ENCODE assay signal across 8 mouse cellular contexts in genomic region chr19:6839615-6840474, GRCm38 (mm10). TPM values are rescaled to one million over a fixed set of nuclear protein-coding genes. Genes with fewer than 3 reads are reported as not detected.
DNase-seq lines count a peak whose midpoint lies in the region; ATAC-seq and TF ChIP-seq lines count a peak whose summit lies in the region.

No protein-coding gene starts in this region.

- DNase-seq in heart, adult 18-20 months, result peak; percentile 30 to 44
- no peak for DNase-seq in heart, postnatal 25 days (ENCODE audit: low spot score)
- DNase-seq in R1 (ENCODE audit: low read depth, low spot score) (peak; percentile 70), liver (peak; percentile 57)
- peak; percentile 32 for DNase-seq in urinary bladder, postnatal 25 days (ENCODE audit: low spot score)

- H3K79me2 ChIP-seq in myocyte (ENCODE audit: control insufficient read depth, insufficient read depth), result peaks cover 9% of the 10 kb centered on the region

- TF ChIP-seq POLR2A in myocyte (IDR thresholded peaks at IDR 0.05; ENCODE audit: insufficient read length, low read depth), result no peak

- H3K27me3 ChIP-seq in embryonic facial prominence, embryonic 15.5 days, result peaks cover 5% of the 10 kb centered on the region
- peaks cover 3% of the 10 kb centered on the region for H3K27me3 ChIP-seq in hindbrain, embryonic 16.5 days (replicated peaks; ENCODE audit: control insufficient read depth, insufficient read depth, low read length)
- no peaks in the 10 kb centered on the region for H3K27me3 ChIP-seq in myocyte (ENCODE audit: control insufficient read depth, insufficient read depth, insufficient read length)

- peaks cover 20% of the 10 kb centered on the region for H3K4me1 ChIP-seq in embryonic facial prominence, embryonic 15.5 days
- H3K4me1 ChIP-seq in hindbrain, embryonic 16.5 days (ENCODE audit: control insufficient read depth, insufficient read depth, low read depth, low read length), result peaks cover 11% of the 10 kb centered on the region

- H3K36me3 ChIP-seq in embryonic facial prominence, embryonic 15.5 days, result peaks cover 34% of the 10 kb centered on the region
- 0 out of 2 replicates have a peak, but pooled peaks cover 2% of the 10 kb centered on the region for H3K36me3 ChIP-seq in hindbrain, embryonic 16.5 days (ENCODE audit: control insufficient read depth, insufficient read depth, low read length)
- peaks cover 8% of the 10 kb centered on the region for H3K36me3 ChIP-seq in myocyte (ENCODE audit: control insufficient read depth, insufficient read depth)

- ATAC-seq in embryonic facial prominence, embryonic 15.5 days (ENCODE audit: insufficient number of reproducible peaks, low FRiP score, low TSS enrichment, low read depth), result peak; percentile 40; the same call in 1 of the 2 replicates
- ATAC-seq in hindbrain, embryonic 16.5 days, result peak; percentile 71

- peak overlapping the region; percentile 94 for H3K4me2 ChIP-seq in embryonic facial prominence, embryonic 15.5 days (replicated peaks)
- H3K4me2 ChIP-seq in hindbrain, embryonic 16.5 days (ENCODE audit: low read length), result peak overlapping the region; percentile 98
- peak overlapping the region; percentile 86 for H3K4me2 ChIP-seq in myocyte (ENCODE audit: low read depth)

- peak overlapping the region; percentile 24 for H3K27ac ChIP-seq in embryonic facial prominence, embryonic 15.5 days (replicated peaks)
- H3K27ac ChIP-seq in hindbrain, embryonic 16.5 days (ENCODE audit: low read depth, low read length), result peak overlapping the region; percentile 24; the same call in 1 of the 2 replicates

- H3K9me3 ChIP-seq in embryonic facial prominence, embryonic 15.5 days (replicated peaks), result no peaks in the 10 kb centered on the region
- H3K9me3 ChIP-seq in hindbrain, embryonic 16.5 days (ENCODE audit: control insufficient read depth, low read length), result no peaks in the 10 kb centered on the region

- 1% methylated on average over 46 of the region's 46 CpGs for WGBS in embryonic facial prominence, embryonic 15.5 days
- under 1% methylated on average over 42 of the region's 46 CpGs for WGBS in hindbrain, embryonic 16.5 days

- intact Hi-C loops in heart, postnatal 25 days (cut with DNase I), result loop anchor here (5.0 kb wide), 1 partner anchor 67 kb away; the partner anchor contains the start of gene Trmt112

- H3ac ChIP-seq in myocyte (ENCODE audit: control insufficient read depth, insufficient read length), result peak overlapping the region; percentile 23

- H3K4me3 ChIP-seq in embryonic facial prominence, embryonic 15.5 days (replicated peaks), result peak overlapping the region; percentile 72
- H3K4me3 ChIP-seq in hindbrain, embryonic 16.5 days (ENCODE audit: low read length), result peak overlapping the region; percentile 62
- peak overlapping the region; percentile 81 for H3K4me3 ChIP-seq in myocyte

- peak overlapping the region; percentile 63 for H3K9ac ChIP-seq in embryonic facial prominence, embryonic 15.5 days
- H3K9ac ChIP-seq in hindbrain, embryonic 16.5 days (ENCODE audit: low read depth, low read length), result peak overlapping the region; percentile 73

TF ChIP-seq in myocyte, 11 proteins besides CTCF, POLR2A, EP300 and RAD21:
- TF ChIP-seq CEBPB (IDR thresholded peaks at IDR 0.05; ENCODE audit: insufficient read depth, poor library complexity, severe bottlenecking), result no peak
- TF ChIP-seq MAX (IDR thresholded peaks at IDR 0.05; ENCODE audit: low read depth), result no peak
- no peak for TF ChIP-seq TCF12 (IDR thresholded peaks at IDR 0.05; ENCODE audit: insufficient read depth, poor library complexity, severe bottlenecking)
- TF ChIP-seq REST (IDR thresholded peaks at IDR 0.05; ENCODE audit: insufficient read depth, insufficient read length), result no peak
- TF ChIP-seq MYOG (IDR thresholded peaks at IDR 0.05; ENCODE audit: control insufficient read depth in 1 of 3, insufficient read depth in 1 of 3, insufficient read length in 2 of 3, low read depth in 2 of 3), result no peak
- TF ChIP-seq TCF3 (IDR thresholded peaks at IDR 0.05; ENCODE audit: insufficient read length, low read depth), result no peak
- no peak for TF ChIP-seq SRF (IDR thresholded peaks at IDR 0.05; ENCODE audit: control insufficient read depth, insufficient read length, low read depth)
- no peak for TF ChIP-seq E2F4 (IDR thresholded peaks at IDR 0.05; ENCODE audit: insufficient read depth)
- TF ChIP-seq POLR2AphosphoS2 (IDR thresholded peaks at IDR 0.05; ENCODE audit: insufficient read length, low read depth), result no peak
- no peak for TF ChIP-seq USF1 (IDR thresholded peaks at IDR 0.05; ENCODE audit: low read depth)

RNA-seq across cellular contexts. Expression of gene Rps6ka4, which starts 0.6 kb away (rescaled TPM):
- 10 to 100 TPM; 17.0 to 17.3 TPM for total RNA-seq in heart, adult 18-20 months (2021)
- 10 to 100 TPM; 17.2 to 19.0 TPM for total RNA-seq in heart, postnatal 25 days (2021)
- 32.0 and 34.2 TPM in 2 replicates for polyA plus RNA-seq in embryonic facial prominence, embryonic 15.5 days (2015; fragmentation: Nextera tagmentation; extraction: Ambion mirVana)
- 17.3 and 17.4 TPM in 2 replicates for polyA plus RNA-seq in hindbrain, embryonic 16.5 days (2015; fragmentation: Nextera tagmentation; extraction: Ambion mirVana)
- polyA plus RNA-seq in myocyte (2012; fragmentation: generic; extraction: Trizol), result 47.6 TPM

RNA-seq across cellular contexts. Expression of gene Ccdc88b, which starts 18.2 kb away (rescaled TPM):
- total RNA-seq in heart, adult 18-20 months (2021), result 1 to 10 TPM in 1 of 2 experiments, under 1 TPM in 1; 0.79 to 2.2 TPM
- under 1 TPM; 0.55 to 0.73 TPM for total RNA-seq in heart, postnatal 25 days (2021)
- 0.80 and 1.8 TPM in 2 replicates for polyA plus RNA-seq in embryonic facial prominence, embryonic 15.5 days (2015; fragmentation: Nextera tagmentation; extraction: Ambion mirVana)
- 0.80 and 0.85 TPM in 2 replicates for polyA plus RNA-seq in hindbrain, embryonic 16.5 days (2015; fragmentation: Nextera tagmentation; extraction: Ambion mirVana)
- polyA plus RNA-seq in myocyte (2012; fragmentation: generic; extraction: Trizol), result 0.23 TPM
